ENCODE assay signal across 8 mouse cellular contexts in the genomic region with DNA sequence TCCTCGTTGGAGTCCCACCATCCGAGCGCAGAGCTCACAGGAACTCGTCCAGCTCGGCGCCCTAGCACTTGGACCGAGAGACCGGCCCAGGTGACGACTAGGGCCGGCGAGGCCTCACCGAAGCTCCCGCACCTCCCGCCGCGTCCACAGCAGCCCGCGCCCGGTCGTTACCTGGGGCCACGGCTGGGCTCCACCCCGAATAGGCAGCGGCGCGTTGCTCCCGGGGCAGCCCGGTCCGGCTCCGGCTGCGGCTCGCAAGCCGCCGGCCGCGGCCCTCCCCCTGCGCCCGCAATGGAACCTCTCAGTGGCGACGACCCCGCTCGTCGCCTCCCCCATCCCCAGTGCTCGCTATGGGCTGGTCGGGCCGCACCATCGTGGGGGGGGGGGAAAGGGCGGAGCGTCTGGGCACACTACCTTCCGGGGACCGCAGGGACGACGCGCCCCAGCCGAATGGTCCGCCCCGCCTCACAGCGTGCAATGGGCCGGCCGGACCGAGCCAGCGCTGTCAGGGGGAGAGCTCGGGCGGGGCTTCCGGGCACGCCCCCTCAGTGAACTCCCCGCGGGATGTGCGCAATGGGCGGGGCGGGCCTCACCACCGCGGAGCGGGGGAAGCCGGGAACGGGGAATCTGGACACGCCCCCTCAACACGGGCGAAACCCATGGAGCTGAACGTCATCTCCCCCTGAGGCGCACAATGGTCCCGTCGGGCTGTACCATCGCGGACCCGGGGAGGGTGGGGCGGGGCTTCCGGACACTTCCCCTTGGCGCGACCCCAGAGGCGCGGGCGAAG. TPM values are rescaled to one million over a fixed set of nuclear protein-coding genes. Genes with fewer than 3 reads are reported as not detected.
DNase-seq lines count a peak whose midpoint lies in the region; ATAC-seq lines count a peak whose summit lies in the region.

TSS of gene Rnf44 (minus strand) at position 350 of the 790 bp plus-strand sequence.

- peak within 1 kb of the TSS; percentile 96 for H3K4me3 ChIP-seq in hindbrain, embryonic 15.5 days

- H3K9me3 ChIP-seq in hindbrain, embryonic 15.5 days = no peaks in the 10 kb centered on the region

- peak within 1 kb of the TSS; percentile 82 for H3K4me2 ChIP-seq in hindbrain, embryonic 15.5 days

- peak within 1 kb of the TSS; percentile 98 for H3K9ac ChIP-seq in hindbrain, embryonic 15.5 days

- WGBS in hindbrain, embryonic 15.5 days = under 1% methylated on average over 81 of the region's 92 CpGs

- DNase-seq in T-cell, adult 2 months (ENCODE audit: low spot score) = peak; percentile 100
- DNase-seq in cerebellum, postnatal 36 days = peak; percentile 96 to 99
- DNase-seq in frontal cortex, postnatal 36 days (ENCODE audit: low spot score in 2 of 2) = peak; percentile 98 to 99
- peak; percentile 98 for DNase-seq in left cerebral cortex, adult 11 months (ENCODE audit: low spot score)
- DNase-seq in lung, postnatal 4 days = peak; percentile 99 to 100
- DNase-seq in retina, postnatal 7 days (ENCODE audit: low read depth, low spot score) = peak; percentile 100
- DNase-seq in urinary bladder, adult 2 months (ENCODE audit: low spot score) = peak; percentile 98

- ATAC-seq in hindbrain, embryonic 15.5 days (ENCODE audit: low FRiP score, low read depth) = peak; percentile 96

- H3K27ac ChIP-seq in hindbrain, embryonic 15.5 days (replicated peaks) = peak within 1 kb of the TSS; percentile 93

- peaks cover 39% of the 10 kb centered on the region for H3K4me1 ChIP-seq in hindbrain, embryonic 15.5 days (replicated peaks)

- no peaks in the 10 kb centered on the region for H3K27me3 ChIP-seq in hindbrain, embryonic 15.5 days

- H3K36me3 ChIP-seq in hindbrain, embryonic 15.5 days = no peaks in the 10 kb centered on the region

RNA-seq across cellular contexts. Expression of gene Rnf44, which starts in this region (rescaled TPM):
- 90.7 and 91.5 TPM in 2 replicates for polyA plus RNA-seq in hindbrain, embryonic 15.5 days (2015; fragmentation: Nextera tagmentation; extraction: Ambion mirVana)
- polyA plus RNA-seq in urinary bladder, adult 2 months (2012; rRNA removed) = 69.3 and 86.5 TPM in 2 replicates

Comparison
In these comparisons a context has a peak if more than half of its experiments do, and no peak if none do; other contexts are left out.
1. Peak in every context shown above with its lines: DNase-seq, ATAC-seq, H3K4me3 ChIP-seq and H3K27ac ChIP-seq.